Comparison of ENCODE assay signal across 8 mouse cellular contexts in the genomic region with DNA sequence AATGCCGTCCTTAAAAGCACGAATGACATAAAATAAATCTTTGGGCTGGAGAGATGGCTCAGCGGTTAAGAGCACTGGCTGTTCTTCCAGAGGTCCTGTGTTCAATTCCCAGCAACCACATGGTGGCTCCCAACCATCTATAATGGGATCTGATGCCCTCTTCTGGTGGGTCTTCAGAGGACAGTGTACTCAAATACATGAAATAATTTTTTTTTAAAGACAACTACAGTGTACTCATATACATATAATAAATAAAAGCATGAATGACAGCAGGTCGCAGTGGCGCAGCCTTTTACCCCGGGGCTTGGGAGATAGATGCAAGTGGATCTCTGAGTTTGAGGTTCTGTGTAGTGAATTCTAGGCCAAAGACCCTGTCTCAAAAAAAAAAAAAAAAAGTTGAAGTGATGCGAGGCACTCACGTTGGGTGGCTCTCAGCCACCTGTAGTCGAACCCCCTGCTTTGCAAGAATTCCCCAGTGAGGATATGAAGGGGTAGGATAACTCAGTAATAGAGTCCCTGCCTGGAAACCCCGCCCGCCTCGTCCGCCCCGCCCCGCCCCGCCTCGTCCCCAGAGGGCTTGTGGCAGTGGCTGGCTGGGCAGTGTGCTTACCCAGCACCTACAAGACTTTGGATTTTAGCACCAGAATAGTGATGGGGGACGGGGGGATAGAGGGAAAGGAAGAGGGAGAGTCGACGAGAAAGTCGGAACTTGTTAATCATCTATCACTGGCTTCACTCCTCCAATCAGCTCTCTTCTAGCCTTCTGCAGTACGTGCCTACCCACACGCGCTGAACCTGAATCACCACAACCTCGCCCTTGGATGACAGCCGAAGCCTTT. TPM values are rescaled to one million over a fixed set of nuclear protein-coding genes. Genes with fewer than 3 reads are reported as not detected.
DNase-seq lines count a peak whose midpoint lies in the region; TF ChIP-seq lines count a peak whose summit lies in the region.

No protein-coding gene starts in this region.

- no peak overlapping the region for H3ac ChIP-seq in myocyte (ENCODE audit: control insufficient read depth, insufficient read length)

- H3K36me3 ChIP-seq in limb, embryonic 10.5 days, result peaks cover 13% of the 10 kb centered on the region
- H3K36me3 ChIP-seq in myocyte (ENCODE audit: control insufficient read depth, insufficient read depth), result no peaks in the 10 kb centered on the region

- intact Hi-C loops in heart, postnatal 10 days (cut with DNase I), result no loop called here

- WGBS in limb, embryonic 10.5 days, result 20% methylated on average over 26 of the region's 26 CpGs

- TF ChIP-seq CTCF in cortical plate, adult 2 months (IDR thresholded peaks at IDR 0.05; ENCODE audit: extremely low read depth, insufficient read depth, low read length), result no peak

- DNase-seq in thymus, postnatal 4 days, result peak; percentile 27
- DNase-seq in thymus, postnatal 36 days, result no peak
- peak; percentile 45 to 58 for DNase-seq in heart, postnatal 10 days
- peak; percentile 58 for DNase-seq in limb, embryonic 10.5 days (ENCODE audit: low spot score)
- no peak for DNase-seq in urinary bladder, adult 2 months (ENCODE audit: low spot score)
- no peak for DNase-seq in spleen, postnatal 14 days (ENCODE audit: low spot score in 2 of 2)

- peak overlapping the region; percentile 19 for H3K4me3 ChIP-seq in cortical plate, adult 2 months (ENCODE audit: insufficient read depth, low read length)
- peak overlapping the region; percentile 47 for H3K4me3 ChIP-seq in limb, embryonic 10.5 days
- H3K4me3 ChIP-seq in myocyte, result peak overlapping the region; percentile 18

- no peaks in the 10 kb centered on the region for H3K79me2 ChIP-seq in myocyte (ENCODE audit: control insufficient read depth, insufficient read depth)

- no peaks in the 10 kb centered on the region for H3K9me3 ChIP-seq in limb, embryonic 10.5 days (replicated peaks)

- H3K4me2 ChIP-seq in myocyte (ENCODE audit: low read depth), result peak overlapping the region; percentile 86

- H3K4me1 ChIP-seq in cortical plate, adult 2 months (ENCODE audit: control insufficient read depth, insufficient read depth, low read length), result peaks cover 5% of the 10 kb centered on the region
- peaks cover 32% of the 10 kb centered on the region for H3K4me1 ChIP-seq in limb, embryonic 10.5 days

- no peak for TF ChIP-seq POLR2A in cortical plate, adult 2 months (IDR thresholded peaks at IDR 0.05; ENCODE audit: extremely low read depth, insufficient read depth, low read length)
- TF ChIP-seq POLR2A in myocyte (IDR thresholded peaks at IDR 0.05; ENCODE audit: insufficient read length, low read depth), result no peak

- no peak overlapping the region for H3K27ac ChIP-seq in cortical plate, adult 2 months (ENCODE audit: insufficient read depth, low read length)
- peak overlapping the region; percentile 56; the same call in 1 of the 2 replicates for H3K27ac ChIP-seq in limb, embryonic 10.5 days

- H3K27me3 ChIP-seq in limb, embryonic 10.5 days (ENCODE audit: low read depth, poor library complexity, severe bottlenecking), result peaks cover 4% of the 10 kb centered on the region; the same call in 1 of the 2 replicates
- H3K27me3 ChIP-seq in myocyte (ENCODE audit: control insufficient read depth, insufficient read depth, insufficient read length), result no peaks in the 10 kb centered on the region

TF ChIP-seq in myocyte, 11 proteins besides CTCF, POLR2A, EP300 and RAD21:
- TF ChIP-seq TCF3 (IDR thresholded peaks at IDR 0.05; ENCODE audit: insufficient read length, low read depth) (no peak), USF1 (IDR thresholded peaks at IDR 0.05; ENCODE audit: low read depth) (no peak), TCF12 (IDR thresholded peaks at IDR 0.05; ENCODE audit: insufficient read depth, poor library complexity, severe bottlenecking) (no peak), POLR2AphosphoS2 (IDR thresholded peaks at IDR 0.05; ENCODE audit: insufficient read length, low read depth) (no peak), SRF (IDR thresholded peaks at IDR 0.05; ENCODE audit: control insufficient read depth, insufficient read length, low read depth) (no peak), E2F4 (IDR thresholded peaks at IDR 0.05; ENCODE audit: insufficient read depth) (no peak), CEBPB (IDR thresholded peaks at IDR 0.05; ENCODE audit: insufficient read depth, poor library complexity, severe bottlenecking) (no peak), MYOD1 (IDR thresholded peaks at IDR 0.05; ENCODE audit: control insufficient read depth in 1 of 3, insufficient read length in 2 of 3, low read depth in 2 of 3) (no peak), REST (IDR thresholded peaks at IDR 0.05; ENCODE audit: insufficient read depth, insufficient read length) (no peak)

RNA-seq across cellular contexts. Expression of a gene that starts 14.4 kb away (rescaled TPM):
- polyA plus RNA-seq in cortical plate, adult 2 months (2012; rRNA removed), result 62.3 and 65.9 TPM in 2 replicates
- total RNA-seq in heart, postnatal 10 days (2021), result 10 to 100 TPM; 38.5 to 39.5 TPM
- 50.4 and 61.7 TPM in 2 replicates for polyA plus RNA-seq in limb, embryonic 10.5 days (2016; fragmentation: Nextera tagmentation; extraction: Ambion mirVana)
- polyA plus RNA-seq in myocyte (2012; fragmentation: generic; extraction: Trizol), result 34.1 TPM
- polyA plus RNA-seq in urinary bladder, adult 2 months (2012; rRNA removed), result 36.8 and 38.7 TPM in 2 replicates

RNA-seq across cellular contexts. Expression of a gene that starts 23.4 kb away (rescaled TPM):
- polyA plus RNA-seq in cortical plate, adult 2 months (2012; rRNA removed), result 20.8 and 24.3 TPM in 2 replicates
- total RNA-seq in heart, postnatal 10 days (2021), result under 1 TPM; 0.41 to 0.50 TPM
- 0.15 and 0.33 TPM in 2 replicates for polyA plus RNA-seq in limb, embryonic 10.5 days (2016; fragmentation: Nextera tagmentation; extraction: Ambion mirVana)
- polyA plus RNA-seq in myocyte (2012; fragmentation: generic; extraction: Trizol), result 0.22 TPM
- 0.32 and 0.47 TPM in 2 replicates for polyA plus RNA-seq in urinary bladder, adult 2 months (2012; rRNA removed)

RNA-seq across cellular contexts. Expression of a gene that starts 40.3 kb away (rescaled TPM):
- polyA plus RNA-seq in cortical plate, adult 2 months (2012; rRNA removed), result 40.3 and 42.7 TPM in 2 replicates
- total RNA-seq in heart, postnatal 10 days (2021), result 10 to 100 TPM; 67.6 to 69.6 TPM
- polyA plus RNA-seq in limb, embryonic 10.5 days (2016; fragmentation: Nextera tagmentation; extraction: Ambion mirVana), result 38.5 and 41.3 TPM in 2 replicates
- polyA plus RNA-seq in myocyte (2012; fragmentation: generic; extraction: Trizol), result 39.8 TPM
- 23.6 and 27.3 TPM in 2 replicates for polyA plus RNA-seq in urinary bladder, adult 2 months (2012; rRNA removed)

RNA-seq across cellular contexts. Expression of a gene that starts 59.3 kb away (rescaled TPM):
- polyA plus RNA-seq in cortical plate, adult 2 months (2012; rRNA removed), result 77.0 and 80.1 TPM in 2 replicates
- 10 to 100 TPM; 21.3 to 28.2 TPM for total RNA-seq in heart, postnatal 10 days (2021)
- 3.6 and 4.5 TPM in 2 replicates for polyA plus RNA-seq in limb, embryonic 10.5 days (2016; fragmentation: Nextera tagmentation; extraction: Ambion mirVana)
- 3.6 TPM for polyA plus RNA-seq in myocyte (2012; fragmentation: generic; extraction: Trizol)
- 8.3 and 11.6 TPM in 2 replicates for polyA plus RNA-seq in urinary bladder, adult 2 months (2012; rRNA removed)

Comparison
In these comparisons a context has a peak if more than half of its experiments do, and no peak if none do; other contexts are left out.
1. DNase-seq: peak in thymus, postnatal 4 days (single experiment), heart, postnatal 10 days (2 of 2) and limb, embryonic 10.5 days (single experiment); none in thymus, postnatal 36 days (0 of 2), urinary bladder, adult 2 months (single experiment) and spleen, postnatal 14 days (0 of 2).
2. RNA of a gene that starts 23.4 kb away (polyA plus RNA-seq): 20.8 to 24.3 TPM in cortical plate, adult 2 months; 0.32 to 0.47 TPM in urinary bladder, adult 2 months, 0.15 to 0.33 TPM in limb, embryonic 10.5 days and 0.22 TPM in myocyte (single experiment); every median in the first group is over 10 times any median in the second.
3. Peak in every context shown above with its lines, with median percentiles within 50 percentile points of each other: H3K4me3 ChIP-seq.